Mouse (Mus musculus) forelimb bud, embryonic 11.5 days (tissue): Measurements from ENCODE around the gene Gm17455.
A peak's percentile ranks its signal among the peaks of the same experiment; 100 is the strongest.

Experiments
- DNase-seq: peaks from one replicate; pipeline ENCODE4 v3.0.0-alpha.2; 2012; ENCODE audit warnings: low read depth, low spot score

Gene Gm17455

DNA sequence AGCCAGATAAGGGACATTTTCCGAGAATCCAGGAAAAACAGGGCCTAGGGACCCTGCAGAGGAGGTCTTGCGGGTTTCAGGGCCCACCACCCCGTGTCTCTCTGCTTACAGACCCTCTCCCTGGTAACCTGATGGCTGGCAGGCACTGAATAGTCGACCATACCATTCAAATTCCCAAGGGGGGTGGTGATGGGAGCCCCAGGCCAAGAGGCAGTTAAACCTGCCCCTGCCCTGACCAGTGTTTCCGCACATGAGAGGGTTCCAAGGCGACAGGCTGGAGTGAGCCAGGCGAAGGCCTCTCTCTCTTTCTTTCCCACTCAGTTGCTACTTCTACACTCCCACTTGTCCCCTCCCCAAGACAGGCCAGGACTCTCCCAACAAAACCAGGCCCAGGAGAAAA is at the start of gene Gm17455:
Gene Gm17455, plus strand, starts transcription at position 278 of the 400 bp plus-strand sequence.
- DNase-seq = no peak

DNA sequence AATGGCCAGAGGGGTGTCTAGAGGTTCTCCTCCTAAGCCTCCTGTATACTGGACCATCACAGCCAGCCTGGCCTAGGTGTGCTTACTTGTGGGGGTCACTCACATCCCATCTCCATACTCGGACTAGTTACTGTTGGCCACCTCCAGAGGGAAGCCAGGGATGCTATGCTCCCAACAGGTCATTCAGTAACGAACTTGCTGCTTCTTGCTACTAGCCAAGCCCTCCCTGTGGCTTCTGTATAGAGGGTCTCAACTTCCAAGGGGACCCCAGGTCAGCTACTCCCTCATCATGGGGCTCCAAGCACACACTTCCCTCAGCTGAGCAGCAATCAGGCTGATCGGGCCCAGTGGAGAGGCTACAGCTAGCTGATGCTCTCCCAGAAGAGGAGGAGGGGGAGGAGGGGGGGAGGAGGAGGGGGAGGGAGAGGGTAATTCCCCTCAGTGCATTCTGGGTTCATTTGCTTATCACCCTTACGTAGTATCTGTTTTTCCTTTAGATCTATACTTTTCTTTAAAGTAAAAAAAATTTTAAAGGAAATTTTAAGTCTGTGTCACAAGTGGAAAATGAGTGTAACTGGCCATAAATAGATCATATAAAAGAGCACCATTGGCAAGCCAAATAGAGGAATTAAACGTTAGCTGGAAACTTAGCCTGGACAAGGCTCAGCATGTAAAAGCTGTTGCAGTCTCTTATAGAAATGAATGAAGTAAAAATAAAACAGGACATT is 49.3 kb upstream of the Gm17455 start:
- DNase-seq = no peak

DNA sequence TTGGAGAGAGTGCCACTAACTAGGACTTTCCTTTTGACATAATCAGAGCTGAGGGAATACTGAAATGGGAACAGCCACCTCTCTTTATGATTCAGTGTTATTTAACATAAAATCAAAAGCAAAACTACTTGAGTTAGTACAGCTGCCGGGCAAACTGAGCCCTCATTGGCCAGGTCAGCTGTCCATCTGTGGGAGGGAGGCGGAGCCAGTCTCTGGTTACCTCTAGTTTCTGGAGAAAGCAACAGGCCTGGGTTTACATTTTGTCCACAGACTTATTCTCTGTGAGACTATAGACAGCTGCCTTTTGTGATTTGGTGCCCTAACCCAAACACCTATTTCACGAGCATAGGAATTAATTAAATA is 48.7 kb upstream of the Gm17455 start:
- DNase-seq = peak; percentile 87

DNA sequence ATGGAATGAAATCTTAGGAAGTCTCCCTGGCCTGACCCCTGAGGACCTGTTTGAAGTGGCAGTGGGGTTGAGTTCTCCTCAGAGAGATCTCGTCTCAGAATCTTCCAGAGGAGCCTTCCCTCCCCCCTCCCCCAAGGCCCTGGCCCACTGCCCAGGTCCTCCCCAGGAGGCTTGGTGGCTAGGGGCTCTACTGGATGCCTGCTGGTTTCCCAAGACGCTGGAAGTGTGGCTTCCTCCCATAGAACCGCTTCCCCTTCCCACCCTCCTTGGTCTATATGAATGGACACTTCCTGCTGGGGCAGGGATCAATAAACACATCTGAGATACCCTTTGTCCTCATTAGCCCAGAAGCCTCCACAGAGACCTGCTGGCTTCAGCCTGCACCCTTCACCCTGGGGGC is 48.3 kb upstream of the Gm17455 start:
- DNase-seq = no peak

DNA sequence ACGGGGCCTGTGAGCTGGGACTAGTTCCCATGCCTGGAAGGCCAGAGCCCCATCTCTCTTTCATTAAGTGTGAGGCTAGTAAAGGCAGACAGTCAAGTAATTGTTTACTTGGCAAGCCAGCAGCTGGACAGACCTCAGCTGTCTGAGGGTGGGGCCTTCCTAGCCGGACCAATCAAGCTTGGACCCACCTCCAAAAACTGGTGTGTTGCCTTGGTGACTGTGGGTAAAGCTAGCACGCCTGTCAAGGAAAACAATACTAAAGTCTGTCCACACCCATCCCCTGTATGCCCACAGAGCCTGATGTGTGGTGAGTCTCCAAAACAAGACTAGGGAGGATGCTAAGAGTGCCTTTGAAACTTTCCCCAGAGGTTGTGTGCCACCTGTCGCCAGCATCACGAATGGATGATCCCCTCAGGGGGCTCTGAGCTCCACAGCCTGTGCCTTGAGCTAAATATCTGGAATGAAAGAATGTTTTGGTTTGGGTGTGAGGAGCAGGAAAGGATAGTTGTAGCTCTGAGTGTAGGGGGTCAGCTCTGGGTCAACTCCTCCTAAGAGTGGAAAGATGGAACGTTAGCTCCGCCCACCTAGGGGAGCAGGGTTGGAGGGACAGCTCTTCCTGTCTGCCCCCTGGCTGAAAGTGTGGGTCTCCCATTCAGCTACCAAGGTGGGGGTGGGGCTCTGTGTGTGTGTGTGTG is 47.6 kb upstream of the Gm17455 start:
- DNase-seq = peak; percentile 61

DNA sequence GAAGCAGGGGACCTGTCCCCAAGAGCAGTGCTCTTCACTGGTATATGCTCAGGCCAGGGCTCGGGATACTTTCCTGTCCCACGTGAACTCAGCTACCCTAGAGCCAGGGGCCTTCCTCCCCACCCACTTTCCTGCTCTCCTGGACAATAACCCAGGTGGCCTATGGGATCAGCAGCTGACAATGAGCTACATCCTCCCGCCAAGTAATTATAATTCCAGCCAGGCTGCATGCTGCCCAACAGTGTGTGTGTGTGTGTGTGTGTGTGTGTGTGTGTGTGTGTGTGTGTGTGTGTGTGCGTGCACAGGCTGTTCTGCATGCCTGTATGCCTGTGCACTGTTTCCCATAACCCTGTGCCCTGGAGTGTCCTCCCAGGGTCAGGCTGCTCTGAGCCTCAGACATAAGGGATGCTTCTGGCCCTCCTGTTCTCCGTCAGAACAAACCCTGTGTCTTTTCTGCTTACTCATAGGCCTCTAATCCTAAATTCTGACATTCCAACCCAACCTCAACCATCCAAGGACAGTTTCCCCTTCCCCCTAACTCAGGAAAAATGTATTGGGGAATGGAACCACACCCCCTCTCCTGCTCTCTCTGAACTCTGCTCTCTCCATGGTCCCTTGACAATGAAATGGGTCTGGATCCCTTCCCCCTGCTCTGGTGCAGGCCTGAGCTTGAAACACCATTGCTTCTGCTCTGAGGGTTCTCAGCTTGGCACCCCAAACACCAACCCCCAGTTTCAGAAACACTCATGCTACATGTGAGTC is 46.1 kb upstream of the Gm17455 start:
- no peak for DNase-seq

DNA sequence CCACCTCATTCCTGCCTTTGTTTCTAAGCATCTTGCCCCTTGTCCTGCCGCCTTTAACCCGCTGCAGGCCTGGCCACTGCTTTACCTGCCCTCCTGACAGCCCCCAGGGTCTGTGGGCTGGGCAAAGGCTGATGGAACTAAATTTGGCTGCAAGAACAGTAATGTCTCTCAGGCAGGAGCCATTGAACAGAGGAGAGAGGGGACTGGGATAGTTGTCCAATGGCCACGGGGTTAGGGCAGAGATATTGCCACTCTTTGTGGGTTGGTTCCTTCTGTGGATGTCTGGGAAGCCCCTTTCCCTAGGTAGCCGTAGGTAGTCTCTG is 45.6 kb upstream of the Gm17455 start:
- no peak for DNase-seq

DNA sequence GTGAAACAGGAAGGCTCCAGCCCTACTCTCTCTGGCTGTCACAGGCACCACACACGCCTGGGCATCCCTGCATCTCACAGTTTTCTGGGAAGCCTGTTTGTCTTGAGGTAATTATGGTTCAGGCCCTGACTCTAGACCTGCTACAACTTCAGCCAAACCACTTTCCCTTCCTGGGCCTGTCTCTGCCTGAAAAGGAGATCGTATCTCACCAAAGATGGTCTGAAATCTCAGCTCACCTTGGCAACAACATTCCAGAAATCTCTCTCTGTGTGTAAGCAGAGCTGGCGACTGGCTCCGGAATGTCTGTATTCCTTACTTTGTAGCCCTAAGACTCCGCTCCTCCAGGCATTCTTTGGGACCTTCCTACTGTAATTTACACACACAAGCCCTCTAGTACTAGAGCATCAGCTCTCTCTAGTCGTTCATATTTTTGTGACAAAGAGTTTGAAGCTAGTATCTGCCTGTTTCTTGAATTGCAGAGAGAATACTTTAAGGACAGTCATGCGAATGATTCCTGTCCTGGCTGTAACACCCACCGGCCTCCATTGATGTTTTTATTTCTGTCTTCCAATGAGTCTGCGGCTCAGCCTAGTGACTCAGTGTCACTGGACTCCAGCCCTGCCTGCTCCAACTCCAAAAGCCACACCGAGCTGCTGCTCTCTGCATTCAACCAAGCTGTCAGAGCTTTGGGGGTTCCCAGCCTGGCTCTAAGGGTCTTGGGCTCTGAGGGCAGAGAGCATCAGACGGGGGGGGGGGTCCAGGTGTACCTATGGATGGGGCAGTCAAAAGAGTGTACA is 44.4 kb upstream of the Gm17455 start:
- no peak for DNase-seq

DNA sequence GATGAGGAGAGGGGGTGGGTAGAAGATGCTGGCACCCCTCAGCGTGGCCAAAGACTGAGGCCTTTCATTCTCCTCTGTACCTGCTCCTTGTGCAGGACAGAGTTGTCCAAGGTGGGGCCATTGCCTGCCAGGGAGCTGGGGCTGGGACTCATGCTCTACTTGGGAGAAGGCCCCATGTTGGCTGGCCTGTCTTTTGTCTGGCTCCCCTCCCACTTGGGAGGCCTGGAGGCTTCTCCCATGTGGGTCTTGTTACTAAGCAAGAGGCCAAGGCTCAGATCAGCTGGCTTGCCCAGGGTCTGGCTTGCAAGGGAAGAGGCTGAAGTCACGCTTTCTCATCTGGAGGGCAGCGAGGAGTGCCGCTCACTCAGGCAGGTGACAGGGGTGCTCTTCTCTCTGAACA is 42.1 kb upstream of the Gm17455 start:
- DNase-seq = no peak

DNA sequence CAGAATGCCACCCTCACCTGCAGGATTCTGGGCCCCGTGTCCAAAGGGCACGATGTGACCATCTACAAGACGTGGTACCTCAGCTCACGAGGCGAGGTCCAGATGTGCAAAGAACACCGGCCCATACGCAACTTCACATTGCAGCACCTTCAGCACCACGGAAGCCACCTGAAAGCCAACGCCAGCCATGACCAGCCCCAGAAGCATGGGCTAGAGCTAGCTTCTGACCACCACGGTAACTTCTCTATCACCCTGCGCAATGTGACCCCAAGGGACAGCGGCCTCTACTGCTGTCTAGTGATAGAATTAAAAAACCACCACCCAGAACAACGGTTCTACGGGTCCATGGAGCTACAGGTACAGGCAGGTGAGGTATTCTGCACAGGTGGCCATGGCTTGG is 41.6 kb upstream of the Gm17455 start:
- DNase-seq = no peak

DNA sequence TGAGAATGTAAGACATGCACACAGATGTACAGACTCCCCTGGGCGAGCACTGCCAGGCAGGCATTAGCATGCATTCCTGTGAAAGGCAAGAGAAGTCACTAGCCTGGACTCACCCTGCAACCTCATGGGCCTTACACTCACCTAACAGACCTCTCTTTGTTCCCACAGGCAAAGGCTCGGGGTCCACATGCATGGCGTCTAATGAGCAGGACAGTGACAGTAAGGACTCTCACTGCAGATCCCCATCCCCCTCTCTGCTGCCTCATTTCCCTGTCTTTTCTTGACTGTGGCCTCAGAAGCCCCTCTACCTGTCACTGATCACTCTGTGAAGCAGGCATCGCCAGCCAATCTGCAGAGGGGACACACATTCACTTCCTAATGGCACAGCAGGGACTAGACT is 40.8 kb upstream of the Gm17455 start:
- DNase-seq = no peak

DNA sequence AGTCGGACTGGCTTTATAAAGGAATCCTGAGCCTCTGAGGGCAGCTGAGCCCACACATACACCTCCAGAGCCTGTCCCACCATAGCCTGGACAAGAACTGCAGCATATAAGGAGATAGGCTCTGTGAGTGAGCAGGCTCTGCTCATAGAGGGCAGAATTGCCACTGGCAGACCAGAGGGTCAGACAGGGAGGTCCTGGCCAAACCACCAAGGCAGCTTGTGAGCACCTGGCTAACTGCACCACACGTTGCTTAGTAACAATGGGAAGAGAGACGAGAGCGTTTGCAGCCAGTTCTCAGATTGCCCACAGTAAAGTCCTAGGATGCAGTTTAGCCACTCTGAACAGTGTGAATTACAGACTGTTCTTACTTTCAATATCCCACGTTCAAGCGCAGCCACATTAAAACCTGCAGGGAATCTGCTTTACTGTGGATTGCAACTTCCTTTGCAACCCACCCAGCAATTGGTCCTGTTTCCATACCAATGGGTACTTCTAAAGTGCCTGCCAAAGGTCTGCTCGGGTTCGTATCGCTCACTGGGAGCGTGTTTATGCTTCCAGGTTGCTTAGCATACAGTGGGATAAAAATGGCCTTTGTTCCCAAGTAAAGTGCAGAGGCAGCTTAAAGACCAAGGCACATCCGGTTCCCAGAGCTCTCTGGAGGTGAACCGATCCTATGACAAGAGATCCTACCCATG is 37.8 kb upstream of the Gm17455 start:
- no peak for DNase-seq

DNA sequence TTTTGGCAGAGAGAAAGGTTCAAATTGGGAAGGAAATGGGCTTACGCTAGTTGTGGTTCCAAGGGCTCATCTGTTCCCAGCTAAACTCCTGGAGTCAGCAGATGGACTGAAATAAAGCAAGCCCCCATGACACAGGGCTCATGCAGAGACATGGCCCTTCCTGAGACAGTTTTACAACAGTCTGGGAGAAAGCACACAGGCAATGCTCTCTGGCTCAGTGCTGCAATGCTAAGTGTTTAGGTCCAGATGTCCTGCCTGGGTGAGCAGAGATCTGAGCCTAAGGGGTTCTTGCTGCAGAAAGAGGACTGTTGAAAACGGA is 37.3 kb upstream of the Gm17455 start:
- DNase-seq = no peak

DNA sequence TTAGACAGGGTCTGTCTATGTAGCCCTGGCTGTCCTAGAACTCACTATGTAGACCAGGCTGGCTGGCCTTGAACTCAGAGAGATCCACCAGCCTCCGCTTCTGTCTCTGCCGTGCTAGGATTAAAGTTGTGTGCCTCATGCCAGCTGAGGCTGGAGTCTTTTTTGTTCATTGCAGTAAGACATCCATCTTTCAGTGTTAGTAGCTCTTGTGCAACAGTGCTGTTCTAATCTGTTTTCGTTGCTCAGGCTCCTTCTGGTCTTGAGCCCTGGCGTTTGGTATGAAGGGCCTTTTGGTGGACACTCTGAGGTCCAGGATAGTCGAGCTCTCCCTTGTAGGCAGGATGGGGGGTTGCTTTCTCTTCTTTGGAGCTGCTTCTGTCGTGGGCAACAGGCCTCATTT is 36.1 kb upstream of the Gm17455 start:
- DNase-seq = no peak

DNA sequence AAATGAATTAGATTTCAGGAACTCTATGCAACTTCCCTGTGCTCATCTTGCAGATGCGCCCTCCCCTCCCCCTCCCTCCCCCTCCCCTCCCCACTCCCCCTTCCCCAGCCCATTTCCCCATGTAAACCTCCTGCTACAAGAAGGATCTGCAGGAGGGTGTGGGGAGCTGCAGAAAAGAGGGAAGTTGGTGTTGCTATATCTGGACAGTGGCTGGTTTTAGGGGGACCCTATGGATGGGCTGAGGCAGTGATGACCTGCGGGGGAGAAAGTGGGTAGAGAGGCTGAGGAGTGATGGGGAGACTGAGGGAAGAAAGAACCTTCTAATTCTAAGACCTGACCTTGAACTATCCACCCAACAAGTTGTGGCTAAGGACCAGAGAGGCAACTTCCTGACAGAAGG is 32.4 kb upstream of the Gm17455 start:
- no peak for DNase-seq

DNA sequence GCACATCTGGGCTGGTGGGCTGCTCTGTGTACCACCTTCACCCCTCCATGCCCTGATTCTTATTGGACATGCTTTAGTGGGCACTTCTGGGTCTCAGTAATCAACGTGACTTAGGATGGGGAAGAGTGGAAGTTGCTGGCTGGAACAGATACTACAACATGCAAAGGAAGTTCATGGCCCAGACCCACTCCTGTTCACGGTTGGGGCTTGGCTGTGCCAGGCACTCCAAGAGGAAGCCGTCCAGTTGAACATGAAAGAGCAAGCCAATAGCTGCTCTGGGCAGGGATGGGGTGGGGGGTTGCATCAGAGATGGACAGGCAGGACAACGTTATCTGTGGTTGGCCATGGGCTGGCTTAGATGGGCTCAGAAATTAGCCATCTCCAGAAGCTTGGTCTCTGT is 31.6 kb upstream of the Gm17455 start:
- DNase-seq = no peak

DNA sequence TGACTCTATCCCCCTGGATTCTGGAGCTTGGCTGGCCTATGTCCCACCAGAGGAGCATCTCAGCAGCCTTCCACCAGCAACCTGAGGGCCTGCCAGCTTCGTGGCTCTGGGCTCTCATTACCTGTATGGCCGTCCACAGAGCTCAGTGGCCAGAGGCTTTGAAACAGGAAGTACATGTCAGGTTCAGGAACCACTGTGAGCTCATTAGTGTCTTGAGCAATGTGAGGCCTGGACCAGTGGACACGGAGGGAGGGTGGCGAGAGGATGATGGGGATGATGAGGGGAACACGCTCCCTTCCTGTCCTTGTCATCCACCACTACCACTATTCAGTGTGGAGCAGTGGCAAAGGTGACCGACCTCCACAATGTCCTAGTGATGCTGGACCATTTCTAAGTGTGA is 30.1 kb upstream of the Gm17455 start:
- no peak for DNase-seq

DNA sequence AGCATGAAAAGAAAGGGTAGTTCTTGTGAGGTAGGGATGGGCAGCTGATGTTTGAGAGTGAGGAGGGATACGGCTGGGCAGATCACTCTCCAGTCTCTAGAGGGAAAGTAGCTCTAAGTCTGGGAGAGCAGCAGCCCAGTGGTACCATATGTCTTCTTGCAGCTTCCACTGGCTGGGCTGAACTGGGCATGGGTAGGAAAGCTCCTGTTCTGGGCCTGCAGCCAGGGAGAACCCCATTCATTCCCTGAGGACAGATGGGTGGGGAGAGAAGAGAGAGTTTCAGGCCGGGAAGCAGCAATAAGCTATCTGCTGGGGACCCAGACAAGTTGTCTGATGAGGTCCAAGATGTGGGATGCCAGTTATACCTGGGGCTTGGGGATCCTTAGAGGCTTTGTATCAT is 29.4 kb upstream of the Gm17455 start:
- DNase-seq = no peak

DNA sequence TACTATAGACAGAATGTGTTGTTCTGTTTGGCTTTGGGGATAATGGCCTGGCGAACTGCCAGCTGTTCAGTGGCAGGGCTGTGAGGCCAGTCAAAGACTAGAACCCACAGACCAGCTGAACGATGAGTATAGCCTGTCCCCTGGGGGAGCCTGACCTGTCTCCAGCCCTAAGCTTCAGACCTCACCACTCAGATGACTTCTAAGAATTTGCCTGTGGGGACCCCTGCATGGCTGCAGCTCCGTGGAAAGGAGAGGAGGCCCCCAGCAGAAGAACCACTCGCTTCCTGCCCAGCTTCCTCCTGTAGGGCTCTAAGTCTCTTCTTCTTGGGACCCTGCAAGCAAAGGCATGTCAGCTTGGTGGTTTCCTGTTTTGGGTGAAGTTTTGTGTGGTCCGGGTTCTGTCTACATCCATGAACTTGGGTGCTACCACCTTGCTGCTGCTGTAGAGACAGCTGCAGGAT is 28.9 kb upstream of the Gm17455 start:
- no peak for DNase-seq

DNA sequence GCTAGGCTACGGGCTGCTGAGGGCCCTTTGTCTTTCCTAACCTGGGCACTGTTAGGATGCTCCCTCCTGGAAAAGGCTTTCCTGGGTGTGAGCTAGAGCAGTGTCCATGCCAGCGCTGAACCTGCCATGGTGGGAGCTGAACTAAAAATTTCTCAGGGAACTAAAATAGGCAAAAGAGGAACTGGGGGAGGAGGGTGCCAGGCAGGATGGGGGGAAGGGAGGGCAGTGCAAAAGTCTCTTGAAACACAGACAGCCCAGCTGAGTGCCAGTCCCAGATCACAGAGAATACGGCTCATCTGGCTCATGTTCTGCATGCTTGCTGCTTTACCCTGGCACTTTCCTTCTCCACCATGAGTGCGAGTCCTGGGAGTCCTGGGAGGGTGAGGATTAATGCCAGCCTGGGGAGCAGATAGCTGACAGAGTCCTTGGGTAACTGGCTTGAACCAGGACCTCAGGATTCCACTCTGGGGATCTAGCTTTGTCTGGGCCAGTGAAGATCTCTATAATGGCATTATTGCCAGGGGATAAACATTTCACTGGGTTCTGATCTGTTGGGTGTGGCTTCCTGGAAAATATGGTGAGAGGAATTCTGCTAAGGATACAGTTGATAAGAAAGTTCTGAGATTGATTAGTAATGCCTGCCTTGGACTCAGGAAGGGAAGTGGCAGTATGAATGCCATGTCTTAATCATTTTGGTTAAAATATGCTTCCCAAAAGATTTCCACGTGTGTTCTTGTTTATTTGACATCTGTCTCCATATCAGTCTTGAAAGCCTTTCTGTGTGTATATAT is 27.7 kb upstream of the Gm17455 start:
- DNase-seq = no peak

DNA sequence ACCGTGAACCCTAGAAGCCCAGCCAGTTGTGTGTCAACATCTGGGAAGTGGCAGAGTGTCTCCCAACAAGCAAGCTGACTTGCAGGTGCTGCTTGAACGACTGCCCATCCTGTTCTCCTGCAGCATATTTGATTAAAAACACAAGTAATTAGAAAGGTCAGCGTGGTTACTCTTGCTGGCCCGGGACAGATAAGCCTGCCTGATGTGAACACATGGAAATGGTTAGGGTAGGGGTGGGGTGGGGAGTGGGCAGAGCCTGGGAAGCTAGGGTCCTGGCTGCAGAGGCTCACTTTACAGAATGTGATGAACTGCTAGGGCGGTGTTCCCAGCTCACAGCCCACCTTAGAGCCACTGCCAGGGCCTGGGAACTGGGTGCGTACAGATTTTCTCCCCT is 26.0 kb upstream of the Gm17455 start:
- DNase-seq = peak; percentile 53
